Mouse (Mus musculus) central nervous system, embryonic 18 days (tissue): Measurements from ENCODE around the gene Tmem167b. TPM values are rescaled to one million over a fixed set of nuclear protein-coding genes. Genes with fewer than 3 reads are reported as not detected.

Experiments used
- polyA plus RNA-seq: library from polyadenylated mRNA; depleted of rRNA; stranded (reverse); fragments of >200 nt; gene quantifications from 2 replicates; pipeline ENCODE4 v1.2.3, GENCODE M21; 2012; rRNA removed

Gene Tmem167b
- 12.4 and 13.0 TPM in 2 replicates for polyA plus RNA-seq

DNA sequence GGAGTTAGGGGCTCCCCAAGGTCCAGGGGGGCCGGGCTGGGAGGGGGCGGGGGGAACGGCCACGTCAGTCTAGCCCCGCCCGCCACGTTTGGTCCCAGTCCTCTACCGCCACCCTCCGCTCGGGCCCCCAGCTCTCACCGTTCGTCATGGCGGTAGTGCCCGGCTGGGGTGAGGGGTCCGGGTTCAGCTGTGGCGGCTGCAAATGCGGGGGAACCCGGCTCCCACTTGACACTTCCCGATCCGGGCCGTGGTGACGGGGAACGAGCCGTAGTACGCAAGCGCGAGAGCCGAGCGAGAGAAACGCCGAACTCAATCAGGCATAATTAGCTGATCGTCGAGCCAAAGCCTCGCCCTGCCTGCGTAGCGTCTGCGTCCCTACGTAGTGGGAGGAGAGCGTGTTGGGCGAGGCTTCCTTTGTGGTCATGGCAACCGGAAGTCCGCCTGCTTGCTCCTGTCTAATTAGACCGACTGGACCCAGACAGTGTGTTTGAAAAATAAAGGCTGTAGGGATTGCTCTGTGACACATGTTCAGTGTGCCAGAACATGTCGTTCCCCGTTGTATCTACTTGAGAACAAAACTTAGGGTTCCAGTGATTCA, at the start of gene Tmem167b:
Tmem167b (minus strand) TSS at position 334 of the 598 bp plus-strand sequence.

DNA sequence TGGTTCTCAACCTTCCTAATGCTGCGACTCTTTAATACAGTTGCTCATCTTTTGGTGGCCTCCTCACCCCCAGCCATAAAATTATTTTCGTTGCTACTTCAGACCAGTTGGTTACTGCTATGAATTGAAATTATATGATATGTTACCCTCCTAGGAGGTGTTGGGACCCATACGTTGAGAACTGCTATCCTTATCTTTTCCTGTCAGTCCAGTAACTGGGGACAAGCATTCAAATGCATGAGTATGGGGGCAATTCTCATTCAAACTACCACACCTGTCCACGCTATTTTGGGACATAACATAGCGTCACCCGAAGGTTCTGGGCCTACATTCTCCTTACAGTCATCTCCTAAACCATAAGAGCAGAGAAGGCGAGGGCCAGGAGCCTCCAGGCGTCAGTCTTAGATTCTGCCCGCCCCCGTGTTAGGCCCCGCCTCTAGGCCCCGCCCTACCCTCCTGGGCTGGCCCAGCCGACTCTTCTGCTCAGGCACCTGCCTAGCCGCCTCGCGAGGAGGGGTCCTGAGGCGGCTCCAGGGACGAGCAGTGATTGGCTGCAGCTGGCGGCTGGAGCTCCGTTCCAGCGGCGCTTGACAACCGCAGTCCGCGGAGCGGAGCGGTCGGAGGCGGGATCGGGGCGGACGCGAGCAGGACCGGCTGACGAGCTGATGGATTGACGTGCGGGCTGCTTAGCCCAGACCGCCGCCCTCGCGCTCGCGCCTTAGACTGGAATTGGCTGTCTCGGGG, 28.7 kb upstream of the Tmem167b start, which contains the start of gene Wdr47:
Wdr47 (plus strand) TSS at position 494 of the 744 bp plus-strand sequence.

GRCm38 (mm10) chr3:108571443-108572294, 9.4 kb upstream of the Tmem167b start, which contains the start of gene Taf13:
Gene Taf13 (plus strand): TSS chr3:108571698.

GRCm38 (mm10) chr3:108536517-108537260, 25.6 kb downstream of the Tmem167b start, which contains the start of gene 5330417C22Rik:
Gene 5330417C22Rik (minus strand): TSS chr3:108536536.

GRCm38 (mm10) chr3:108533951-108534350, 28.3 kb downstream of the Tmem167b start, which contains the start of gene 1700013F07Rik:
Gene 1700013F07Rik (plus strand): TSS chr3:108534150.

Other genes starting within 250 kb of the Tmem167b start
- 0.05 and 0.08 TPM in 2 replicates for gene Mybphl, start 197.6 kb downstream of the Tmem167b start, polyA plus RNA-seq
- gene Psrc1, start 178.6 kb downstream of the Tmem167b start, polyA plus RNA-seq = 18.1 and 19.3 TPM in 2 replicates
- 35.7 and 42.0 TPM in 2 replicates for gene Celsr2, start 146.9 kb downstream of the Tmem167b start, polyA plus RNA-seq
- 165 and 175 TPM in 2 replicates for gene Sars, start 117.3 kb downstream of the Tmem167b start, polyA plus RNA-seq
- gene 1700013F07Rik, start 28.3 kb downstream of the Tmem167b start, polyA plus RNA-seq = 3.2 and 4.1 TPM in 2 replicates
- 9.7 and 11.6 TPM in 2 replicates for gene 5330417C22Rik, start 25.9 kb downstream of the Tmem167b start, polyA plus RNA-seq
- gene Taf13, start 9.2 kb upstream of the Tmem167b start, polyA plus RNA-seq = 28.7 and 34.1 TPM in 2 replicates
- 123 and 124 TPM in 2 replicates for gene Wdr47, start 28.8 kb upstream of the Tmem167b start, polyA plus RNA-seq
- 39.5 and 42.9 TPM in 2 replicates for gene Clcc1, start 91.4 kb upstream of the Tmem167b start, polyA plus RNA-seq
- 8.6 and 9.8 TPM in 2 replicates for gene Gpsm2, start 159.8 kb upstream of the Tmem167b start, polyA plus RNA-seq
- 0.03 and 0.07 TPM in 2 replicates for gene Aknad1, start 177.2 kb upstream of the Tmem167b start, polyA plus RNA-seq